Mouse (Mus musculus) CH12.LX (cell line): ENCODE measurements around the gene Ear14. TPM values are rescaled to one million over a fixed set of nuclear protein-coding genes. Genes with fewer than 3 reads are reported as not detected.

Source experiments
- DNase-seq: peaks from one replicate; pipeline ENCODE4 v3.0.0-alpha.2; 2013; ENCODE audit errors: extremely low read depth
- H3K27ac ChIP-seq: 2 replicates; pipeline ENCODE4 v1.5.1; 2012; ENCODE audit warnings: low read depth, mild to moderate bottlenecking, control low read depth, moderate library complexity; ENCODE audit not compliant: insufficient read depth
- H3K27me3 ChIP-seq: replicated peaks from 2 replicates; pipeline ENCODE3; 2012; ENCODE audit warnings: inconsistent platforms
- H3K36me3 ChIP-seq, 2 experiments: replicated peaks in 1 of 2; 2 replicates each; pipeline versions ENCODE3 to v1.6.1; 2012; ENCODE audit warnings: inconsistent platforms in 1 of 2, low read length in 1 of 2, mild to moderate bottlenecking in 1 of 2, mixed read lengths in 1 of 2, moderate library complexity in 1 of 2; ENCODE audit not compliant: control insufficient read depth in 1 of 2, insufficient read depth in 1 of 2
- H3K4me1 ChIP-seq, 2 experiments: 2 replicates each; pipeline ENCODE4 v1.6.1; 2012; ENCODE audit warnings: inconsistent platforms in 1 of 2, moderate library complexity in 1 of 2; ENCODE audit not compliant: insufficient read depth in 2 of 2, control insufficient read depth in 1 of 2
- H3K4me2 ChIP-seq: 2 replicates; pipeline ENCODE4 v1.6.1; 2012; ENCODE audit warnings: low read depth, mild to moderate bottlenecking, control low read depth; ENCODE audit not compliant: poor library complexity, insufficient read depth, severe bottlenecking
- H3K4me3 ChIP-seq, 3 experiments: fragments of 150-350 bp in 1 of 3; sonication (generic) in 1 of 3; replicated peaks in 1 of 3; 2 replicates each; pipeline versions ENCODE3 to v1.5.1; 2011 to 2012; ENCODE audit warnings: low read depth in 2 of 3, low read length in 2 of 3, mild to moderate bottlenecking in 2 of 3, moderate library complexity in 2 of 3, control low read depth in 1 of 3, improper control_type of control experiment in 1 of 3, inconsistent platforms in 1 of 3, mixed read lengths in 1 of 3; ENCODE audit not compliant: poor library complexity in 1 of 3
- H3K79me2 ChIP-seq: replicated peaks from 2 replicates; pipeline ENCODE4 v1.6.1; 2012; ENCODE audit warnings: mild to moderate bottlenecking, moderate library complexity; ENCODE audit not compliant: control insufficient read depth, poor library complexity, insufficient read depth, severe bottlenecking; ENCODE audit errors: extremely low read depth
- H3K9ac ChIP-seq: 2 replicates; pipeline ENCODE4 v1.6.1; 2012; ENCODE audit warnings: low read depth, mild to moderate bottlenecking, control low read depth, moderate library complexity; ENCODE audit not compliant: insufficient read depth
- H3K9me3 ChIP-seq: replicated peaks from 2 replicates; pipeline ENCODE3; 2012; ENCODE audit warnings: low read length, inconsistent platforms, mixed read lengths
- BHLHE40 ChIP-seq: IDR thresholded peaks from 2 replicates; pipeline ENCODE4 v1.6.1; 2011; ENCODE audit warnings: mild to moderate bottlenecking, low read depth, low read length, improper control_type of control experiment
- CHD1 ChIP-seq: IDR thresholded peaks from 2 replicates; pipeline ENCODE4 v1.6.1; 2012; ENCODE audit warnings: low read depth, low read length, improper control_type of control experiment, inconsistent platforms
- E2F4 ChIP-seq: IDR thresholded peaks from 2 replicates; pipeline ENCODE4 v1.6.1; 2011; ENCODE audit warnings: low read depth, low read length, improper control_type of control experiment; ENCODE audit not compliant: insufficient replicate concordance
- EP300 ChIP-seq: IDR thresholded peaks from 2 replicates; pipeline ENCODE4 v1.6.1; 2011; ENCODE audit warnings: low read length, improper control_type of control experiment
- ETS1 ChIP-seq: conservative IDR thresholded peaks from 2 replicates; pipeline ENCODE4 v1.6.1; 2012; ENCODE audit warnings: low read depth, mild to moderate bottlenecking, inconsistent platforms, low read length, improper control_type of control experiment, moderate library complexity
- GABPA ChIP-seq: IDR thresholded peaks from 2 replicates; pipeline ENCODE4 v1.6.1; 2012; ENCODE audit warnings: low read depth, low read length, improper control_type of control experiment, inconsistent platforms; ENCODE audit not compliant: insufficient replicate concordance
- JUND ChIP-seq: conservative IDR thresholded peaks from 2 replicates; pipeline ENCODE4 v1.6.1; 2011; ENCODE audit warnings: low read depth, low read length, improper control_type of control experiment
- MAFK ChIP-seq: IDR thresholded peaks from 2 replicates; pipeline ENCODE4 v1.6.1; 2011; ENCODE audit warnings: low read length, improper control_type of control experiment; ENCODE audit not compliant: insufficient replicate concordance
- MAX ChIP-seq: IDR thresholded peaks from 2 replicates; pipeline ENCODE4 v1.6.1; 2011; ENCODE audit warnings: low read length, improper control_type of control experiment
- MAZ ChIP-seq: IDR thresholded peaks from 2 replicates; pipeline ENCODE4 v1.6.1; 2012; ENCODE audit warnings: low read depth, mild to moderate bottlenecking, inconsistent platforms, low read length, improper control_type of control experiment, moderate library complexity
- MXI1 ChIP-seq: IDR thresholded peaks from 2 replicates; pipeline ENCODE4 v1.6.1; 2011; ENCODE audit warnings: mild to moderate bottlenecking, low read depth, low read length, improper control_type of control experiment
- MYC ChIP-seq: IDR thresholded peaks from 2 replicates; pipeline ENCODE4 v1.6.1; 2011; ENCODE audit warnings: low read depth, mild to moderate bottlenecking, improper control_type of control experiment, low read length
- NELFE ChIP-seq: IDR thresholded peaks from 2 replicates; pipeline ENCODE4 v1.6.1; 2011; ENCODE audit warnings: low read depth, low read length, improper control_type of control experiment
- POLR2A ChIP-seq: IDR thresholded peaks from 2 replicates; pipeline ENCODE4 v1.6.1; 2011; ENCODE audit warnings: low read depth, mild to moderate bottlenecking, improper control_type of control experiment, low read length
- RAD21 ChIP-seq: IDR thresholded peaks from 2 replicates; pipeline ENCODE4 v1.6.1; 2011; ENCODE audit warnings: low read depth, mild to moderate bottlenecking, low read length, improper control_type of control experiment, moderate library complexity
- RCOR1 ChIP-seq: conservative IDR thresholded peaks from 2 replicates; pipeline ENCODE4 v1.6.1; 2012; ENCODE audit warnings: low read depth, mild to moderate bottlenecking, inconsistent platforms, low read length, improper control_type of control experiment
- SIN3A ChIP-seq: IDR thresholded peaks from 2 replicates; pipeline ENCODE4 v1.6.1; 2012; ENCODE audit warnings: low read length, improper control_type of control experiment, inconsistent platforms
- TBP ChIP-seq: conservative IDR thresholded peaks from 2 replicates; pipeline ENCODE4 v1.6.1; 2011; ENCODE audit warnings: low read depth, low read length, improper control_type of control experiment
- TCF12 ChIP-seq: IDR thresholded peaks from 2 replicates; pipeline ENCODE4 v1.6.1; 2014; ENCODE audit warnings: low read depth, mild to moderate bottlenecking, inconsistent platforms, low read length, improper control_type of control experiment
- USF1 ChIP-seq: IDR thresholded peaks from 2 replicates; pipeline ENCODE4 v1.6.1; 2014; ENCODE audit warnings: low read depth, mild to moderate bottlenecking, inconsistent platforms, low read length, improper control_type of control experiment
- USF2 ChIP-seq: conservative IDR thresholded peaks from 2 replicates; pipeline ENCODE4 v1.6.1; 2011; ENCODE audit warnings: low read depth, low read length, improper control_type of control experiment
- ZKSCAN1 ChIP-seq: IDR thresholded peaks from 2 replicates; pipeline ENCODE4 v1.6.1; 2012; ENCODE audit warnings: low read depth, inconsistent platforms, low read length, improper control_type of control experiment, borderline replicate concordance
- ZMIZ1 ChIP-seq: IDR thresholded peaks from 2 replicates; pipeline ENCODE4 v1.6.1; 2012; ENCODE audit warnings: low read depth, mild to moderate bottlenecking, inconsistent platforms, low read length, improper control_type of control experiment
- ZNF384 ChIP-seq: IDR thresholded peaks from 2 replicates; pipeline ENCODE4 v1.6.1; 2012; ENCODE audit warnings: low read depth, low read length, improper control_type of control experiment, inconsistent platforms
- dilution Hi-C: fragments of 300-500 bp; cut with MboI; formaldehyde crosslinking; loops from 2 replicates; pipeline ENCODE4 v1.14.3; 2020; ENCODE audit warnings: low sequenced_read_pairs; ENCODE audit not compliant: extremely low pct_unique_long_range_greater_than_20kb, extremely low pct_ligation_motif_present
- in situ Hi-C: fragments of 300-500 bp; cut with MboI; formaldehyde crosslinking; loops from 3 replicates; pipeline ENCODE4 v1.14.3; 2019; ENCODE audit warnings: low sequenced_read_pairs, low pct_ligation_motif_present, low pct_unique_long_range_greater_than_20kb, mixed read lengths
- polyA plus RNA-seq: library from polyadenylated mRNA; unstranded; fragments of >175 nt; gene quantifications from 2 replicates; pipeline ENCODE4 v1.2.1, GENCODE M21; 2012; ENCODE audit warnings: low read depth; ENCODE audit not compliant: insufficient read length
- total RNA-seq, 2 experiments: library from RNA; depleted of rRNA; stranded (reverse); fragments of 300-350 nt in 1 of 2; fragments of >200 nt in 1 of 2; gene quantifications; 2 replicates each; pipeline ENCODE4 v1.2.3; 2012 to 2014

Gene Ear14
- total RNA-seq (2012; rRNA removed) (not detected in 2 replicates), total RNA-seq (2014; rRNA removed) (not detected in 2 replicates), polyA plus RNA-seq (not detected in 2 replicates)

GRCm38 (mm10) chr14:51203115-51203514 is at the start of gene Ear14:
Ear14 (plus strand) TSS chr14:51203391.
- in situ Hi-C loops (no loop called here), dilution Hi-C loops (no loop called here)
- Histone ChIP-seq H3K4me1 (peaks cover 8 to 16% of the 10 kb centered on the region in 2 experiments), H3K4me3 (no peak within 1 kb of the TSS), H3K27me3 (no peaks in the 10 kb centered on the region), H3K36me3 (no peaks in the 10 kb centered on the region), H3K4me2 (no peak within 1 kb of the TSS), H3K9me3 (no peaks in the 10 kb centered on the region), H3K27ac (no peak within 1 kb of the TSS), H3K9ac (no peak within 1 kb of the TSS), H3K79me2 (no peaks in the 10 kb centered on the region)
- DNase-seq: no peak
- TF ChIP-seq USF1: no peak
- no peak for TF ChIP-seq GABPA
- TF ChIP-seq NELFE: no peak
- no peak for TF ChIP-seq ZKSCAN1

DNA sequence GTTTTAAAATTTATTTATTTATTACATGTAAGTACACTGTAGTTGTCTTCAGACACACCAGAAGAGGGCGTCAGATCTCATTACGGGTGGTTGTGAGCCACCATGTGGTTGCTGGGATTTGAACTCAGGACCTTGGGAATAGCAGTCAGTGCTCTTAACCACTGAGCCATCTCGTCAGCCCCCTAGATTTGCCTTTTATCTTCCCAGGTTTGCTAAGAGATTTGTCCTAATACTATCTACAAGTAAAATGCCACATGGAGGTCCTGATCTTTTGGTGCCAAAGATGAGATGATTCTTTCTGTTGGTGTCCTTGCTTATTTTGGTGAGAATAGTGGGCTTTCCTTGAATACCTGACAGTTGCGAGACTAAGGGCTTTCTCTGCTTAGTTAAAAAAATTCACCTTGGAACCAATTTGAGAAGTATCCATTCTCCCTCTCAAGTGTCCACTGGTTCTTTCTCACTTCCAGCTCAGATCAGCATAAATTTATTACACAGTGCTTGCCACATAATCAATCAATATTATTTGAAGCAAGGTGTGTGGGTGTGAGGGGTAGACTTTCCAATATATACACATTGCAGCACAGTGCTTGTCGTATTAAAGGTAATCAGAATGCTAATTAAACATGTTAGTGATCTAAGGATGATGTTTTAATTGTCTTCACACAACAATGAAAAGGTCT is 47.0 kb upstream of the Ear14 start:
- no peaks in the 10 kb centered on the region for H3K27me3 ChIP-seq
- H3K4me3 ChIP-seq: no peak overlapping the region
- H3K36me3 ChIP-seq: no peaks in the 10 kb centered on the region
- no peak overlapping the region for H3K4me2 ChIP-seq
- peaks cover 8 to 20% of the 10 kb centered on the region in 2 experiments; a peak in 3 of 4 replicates for H3K4me1 ChIP-seq
- H3K27ac ChIP-seq: no peak overlapping the region
- no peaks in the 10 kb centered on the region for H3K79me2 ChIP-seq
- dilution Hi-C loops (no loop called here), in situ Hi-C loops (loop anchor here (5.0 kb wide), 1 partner anchor 49 kb away; no protein-coding TSS in a partner anchor)
- no peaks in the 10 kb centered on the region for H3K9me3 ChIP-seq
- TF ChIP-seq TCF12: no peak
- TF ChIP-seq MAX: no peak
- no peak for TF ChIP-seq USF1
- no peak for TF ChIP-seq RCOR1
- no peak for TF ChIP-seq MYC
- TF ChIP-seq E2F4: no peak
- TF ChIP-seq BHLHE40: no peak
- TF ChIP-seq TBP: peak; percentile 51; the same call in 1 of the 2 replicates
- no peak for TF ChIP-seq USF2
- H3K9ac ChIP-seq: no peak overlapping the region
- DNase-seq: no peak

- Histone ChIP-seq H3K4me2 (0 out of 2 replicates have a peak overlapping the region, but pooled peaks have one; percentile 7), H3K9me3 (no peaks in the 10 kb centered on the region), H3K36me3 (no peaks in the 10 kb centered on the region), H3K4me1 (peaks cover 8 to 20% of the 10 kb centered on the region in 2 experiments; a peak in 3 of 4 replicates), H3K79me2 (no peaks in the 10 kb centered on the region), H3K4me3 (no peak overlapping the region), H3K27me3 (no peaks in the 10 kb centered on the region), H3K9ac (0 out of 2 replicates have a peak overlapping the region, but pooled peaks have one; percentile 22), H3K27ac (no peak overlapping the region)
- no peak for TF ChIP-seq JUND
- TF ChIP-seq MXI1: no peak
- TF ChIP-seq ZNF384: peak; percentile 20; the same call in 1 of the 2 replicates
- TF ChIP-seq TBP: no peak
- TF ChIP-seq POLR2A: no peak
- no peak for TF ChIP-seq ETS1
- TF ChIP-seq USF1: no peak
- no peak for TF ChIP-seq BHLHE40
- no peak for TF ChIP-seq MAFK
- no peak for TF ChIP-seq RAD21
- TF ChIP-seq SIN3A: no peak
- TF ChIP-seq ZMIZ1: no peak
- TF ChIP-seq EP300: 0 out of 2 replicates have a peak, but pooled peaks have one; percentile 14
- no peak for TF ChIP-seq NELFE
- no peak for TF ChIP-seq CHD1
- TF ChIP-seq MAZ: no peak
- dilution Hi-C loops (no loop called here), in situ Hi-C loops (loop anchor here (5.0 kb wide), 1 partner anchor 49 kb away; no protein-coding TSS in a partner anchor)
- DNase-seq: no peak
These were observed 46.5 kb upstream of the Ear14 start for GRCm38 (mm10) chr14:51156736-51157068.
